Mouse (Mus musculus) midbrain, embryonic 11.5 days (tissue): Measurements from ENCODE around the gene Ankrd52. TPM values are rescaled to one million over a fixed set of nuclear protein-coding genes. Genes with fewer than 3 reads are reported as not detected.

Experiments used
- ATAC-seq: fragments of 200-750 bp; cut with Nextera tagmentation; 2 replicates; pipeline ENCODE4 v1.8.0; 2017; ENCODE audit warnings: moderate TSS enrichment, moderate library complexity; ENCODE audit not compliant: low FRiP score
- DNase-seq: peaks from one replicate; pipeline ENCODE4 v3.0.0; 2015; ENCODE audit warnings: low spot score; ENCODE audit errors: missing footprints
- H3K27ac ChIP-seq: fragments of 300-500 bp; sonication (generic); 2 replicates; pipeline ENCODE4 v1.5.1; 2014; ENCODE audit warnings: low read depth, low read length
- H3K27me3 ChIP-seq: fragments of 300-500 bp; sonication (generic); 2 replicates; pipeline ENCODE4 v1.6.1; 2014; ENCODE audit warnings: mild to moderate bottlenecking, low read length, moderate library complexity, mixed read lengths; ENCODE audit not compliant: control insufficient read depth, insufficient read depth
- H3K36me3 ChIP-seq: fragments of 300-500 bp; sonication (generic); 2 replicates; pipeline ENCODE4 v1.6.1; 2014; ENCODE audit warnings: mild to moderate bottlenecking, low read length, moderate library complexity, mixed read lengths; ENCODE audit not compliant: control insufficient read depth, insufficient read depth
- H3K4me1 ChIP-seq: fragments of 300-500 bp; sonication (generic); 2 replicates; pipeline ENCODE4 v1.6.1; 2014; ENCODE audit warnings: low read length; ENCODE audit not compliant: control insufficient read depth, insufficient read depth
- H3K4me2 ChIP-seq: fragments of 300-500 bp; sonication (generic); 2 replicates; pipeline ENCODE4 v1.6.1; 2014; ENCODE audit warnings: mild to moderate bottlenecking, moderate library complexity
- H3K4me3 ChIP-seq: fragments of 300-500 bp; sonication (generic); 2 replicates; pipeline ENCODE4 v1.5.1; 2014; ENCODE audit warnings: low read depth, low read length
- H3K9ac ChIP-seq: fragments of 300-500 bp; sonication (generic); 2 replicates; pipeline ENCODE4 v1.6.1; 2014; ENCODE audit warnings: low read length
- H3K9me3 ChIP-seq: fragments of 300-500 bp; sonication (generic); 2 replicates; pipeline ENCODE4 v1.6.1; 2016; ENCODE audit warnings: low read length; ENCODE audit not compliant: control insufficient read depth
- WGBS: fragments of 180-500 bp; shearing (Covaris S2); extraction: QIAGEN DNeasy Blood & Tissue Kit; methylation state at CpG from one replicate; pipeline ENCODE4 v1.1.7; 2014; 5-methylcytosine and 5-hydroxymethylcytosine counted together
- polyA plus RNA-seq: library from polyadenylated mRNA; unstranded; fragments of >200 nt; fragmentation: Nextera tagmentation; extraction: Ambion mirVana; gene quantifications from 2 replicates; pipeline ENCODE4 v1.2.1, GENCODE M21; 2014

Ankrd52 gene
- polyA plus RNA-seq, 1 experiment from 2014 or later, result 8.6 TPM

DNA sequence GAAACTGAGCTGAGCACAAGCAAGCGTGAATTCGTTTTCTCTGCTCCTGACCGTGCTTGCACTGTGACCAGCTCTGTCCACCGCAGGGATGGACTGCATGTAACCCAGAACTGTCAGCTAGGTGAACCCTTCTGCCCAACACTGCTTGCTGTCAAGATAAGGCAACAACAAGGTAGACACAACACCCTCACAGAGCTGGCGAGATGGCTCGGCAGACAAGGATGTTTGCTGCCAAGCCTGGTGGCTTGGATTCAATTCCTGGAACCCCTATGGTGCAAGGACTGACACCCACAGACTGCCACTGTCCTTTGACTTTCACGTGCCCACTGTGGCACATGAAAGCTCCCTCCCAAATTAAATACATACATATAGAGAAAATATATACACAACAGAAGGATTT lies 27.0 kb downstream of the Ankrd52 start:
- no peak for DNase-seq
- no peak overlapping the region for H3K27ac ChIP-seq
- no peaks in the 10 kb centered on the region for H3K27me3 ChIP-seq
- no peak overlapping the region for H3K4me3 ChIP-seq
- H3K36me3 ChIP-seq, result peaks cover 2% of the 10 kb centered on the region; the same call in 1 of the 2 replicates
- WGBS, result 90% methylated on average over 7 of the region's 7 CpGs
- H3K4me1 ChIP-seq, result peaks cover 5% of the 10 kb centered on the region; the same call in 1 of the 2 replicates
- no peak overlapping the region for H3K4me2 ChIP-seq
- ATAC-seq, result no peak
- H3K9me3 ChIP-seq, result no peaks in the 10 kb centered on the region
- no peak overlapping the region for H3K9ac ChIP-seq

DNA sequence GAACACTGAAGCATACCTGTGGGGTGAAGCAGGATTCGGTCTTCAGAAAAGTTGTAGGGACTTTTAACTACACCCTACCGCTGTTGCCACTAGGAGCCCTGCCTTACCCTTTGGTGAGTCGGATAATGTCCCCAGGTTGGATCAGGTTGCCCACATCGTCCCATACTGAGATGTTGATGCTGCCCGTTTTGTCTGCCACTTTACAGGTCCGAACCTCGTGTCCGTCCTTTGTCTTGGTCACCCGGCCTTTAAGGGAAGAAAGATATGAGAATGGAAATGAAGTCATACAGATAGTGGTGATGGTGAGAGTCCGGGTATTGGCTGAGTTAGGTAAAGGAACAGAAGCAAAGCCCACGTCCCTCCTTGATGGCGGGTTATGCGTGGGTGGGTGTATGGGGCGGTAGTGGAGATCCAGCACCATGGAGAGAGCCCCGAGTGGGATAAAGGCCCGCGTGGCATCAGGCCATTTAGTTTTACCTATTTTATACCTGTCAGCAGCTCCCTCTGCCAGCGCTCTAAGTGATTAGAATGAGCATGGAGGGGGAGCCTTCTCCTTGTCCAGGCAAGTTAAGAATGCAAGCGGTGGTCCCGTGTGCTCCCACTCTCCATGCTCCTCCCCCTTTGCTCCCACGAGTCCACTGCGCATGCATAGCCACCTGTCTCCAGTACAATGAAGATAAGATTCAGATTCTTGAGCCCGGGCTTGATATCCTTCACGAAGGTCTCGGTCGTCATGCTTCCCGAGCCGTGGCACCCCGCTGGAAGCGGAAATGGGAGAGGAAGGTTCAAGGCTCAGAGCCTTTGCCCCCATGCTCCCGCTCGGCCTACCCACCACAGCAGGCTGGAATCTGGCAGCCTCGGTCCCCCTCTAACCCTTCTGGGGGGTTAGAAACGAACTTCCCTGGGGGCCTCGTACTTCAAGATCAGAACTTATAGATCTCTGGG lies 31.9 kb downstream of the Ankrd52 start:
- Histone ChIP-seq H3K4me2 (peak overlapping the region; percentile 90), H3K36me3 (peaks cover 2% of the 10 kb centered on the region; the same call in 1 of the 2 replicates), H3K4me1 (peaks cover 24% of the 10 kb centered on the region), H3K4me3 (peak overlapping the region; percentile 90), H3K27me3 (no peaks in the 10 kb centered on the region), H3K9me3 (no peaks in the 10 kb centered on the region), H3K27ac (peak overlapping the region; percentile 67), H3K9ac (peak overlapping the region; percentile 94)
- peak; percentile 13 for ATAC-seq
- WGBS, result 21% methylated on average over 35 of the region's 35 CpGs
- peak; percentile 71 for DNase-seq

DNA sequence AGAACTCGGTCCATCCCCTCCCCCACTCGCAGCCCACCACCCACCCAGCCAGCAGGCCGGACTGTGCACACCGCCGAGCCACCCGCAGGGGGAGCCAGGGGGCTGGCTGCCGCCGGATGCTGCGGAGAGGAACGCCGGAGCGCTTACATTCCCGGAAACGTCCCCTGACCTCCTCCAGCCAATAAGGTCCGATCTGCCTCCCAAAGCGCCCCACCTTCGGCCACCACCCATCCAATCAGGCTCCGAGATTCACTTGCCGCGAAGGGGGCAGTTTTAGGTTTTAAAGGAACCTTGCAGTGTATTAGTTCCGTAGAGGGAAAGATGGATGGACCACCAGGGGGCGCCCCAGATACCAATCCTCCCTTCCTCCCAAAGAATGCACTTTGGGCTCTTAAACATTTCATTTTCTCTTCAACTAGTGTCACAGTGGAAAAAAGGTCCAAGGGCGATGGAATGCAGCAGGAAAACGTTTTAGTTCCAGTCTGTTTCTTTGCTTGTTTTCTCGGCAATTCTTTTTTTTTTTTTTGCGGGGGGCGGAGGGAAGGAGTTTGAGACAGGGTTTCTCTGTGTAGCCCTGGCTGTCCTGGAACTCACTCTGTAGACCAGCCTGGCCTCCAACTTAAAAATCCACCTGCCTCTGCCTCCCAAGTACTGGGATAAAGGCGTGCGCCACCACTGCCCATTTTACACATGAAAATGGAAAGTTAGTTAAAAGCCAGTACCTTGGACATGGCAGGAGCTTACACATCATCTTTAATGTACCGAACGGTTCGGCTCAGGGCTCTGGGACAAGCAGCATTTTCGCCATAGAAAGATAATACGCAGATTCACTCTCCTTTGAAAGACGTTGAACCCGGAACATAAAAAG lies 33.0 kb downstream of the Ankrd52 start:
- ATAC-seq, result peak; percentile 90
- H3K36me3 ChIP-seq, result peaks cover 2% of the 10 kb centered on the region; the same call in 1 of the 2 replicates

DNA sequence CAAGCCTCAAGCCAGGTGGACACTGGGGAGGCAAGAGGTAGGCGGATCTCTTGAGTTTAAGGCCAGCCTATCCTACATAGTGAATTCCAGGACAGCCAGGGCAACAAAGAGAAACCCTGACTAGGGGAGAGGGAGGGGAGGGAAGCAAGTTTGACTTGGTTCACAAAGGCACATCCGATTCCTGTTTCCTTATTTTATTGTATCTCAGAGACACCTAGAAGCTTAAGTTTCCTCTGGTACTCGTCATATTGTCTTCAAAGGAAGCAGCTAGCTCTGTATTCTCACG lies 33.6 kb downstream of the Ankrd52 start:
- whole genome bisulfite sequencing, result 30% methylated on average over 4 of the region's 4 CpGs
- ATAC-seq, result no peak
- Histone ChIP-seq H3K4me2 (peak overlapping the region; percentile 90), H3K4me1 (peaks cover 24% of the 10 kb centered on the region), H3K27me3 (no peaks in the 10 kb centered on the region), H3K4me3 (peak overlapping the region; percentile 90), H3K9ac (peak overlapping the region; percentile 88), H3K27ac (peak overlapping the region; percentile 84; the same call in 1 of the 2 replicates), H3K9me3 (no peaks in the 10 kb centered on the region), H3K36me3 (peaks cover 3% of the 10 kb centered on the region; the same call in 1 of the 2 replicates)
- DNase-seq, result no peak

More for the DNA sequence above, 33.0 kb downstream of the Ankrd52 start:
- H3K9me3 ChIP-seq, result no peaks in the 10 kb centered on the region
- peak overlapping the region; percentile 90 for H3K4me3 ChIP-seq
- H3K27me3 ChIP-seq, result no peaks in the 10 kb centered on the region
- 6% methylated on average over 36 of the region's 36 CpGs for WGBS
- peak overlapping the region; percentile 67 for H3K27ac ChIP-seq
- H3K4me2 ChIP-seq, result peak overlapping the region; percentile 90
- H3K4me1 ChIP-seq, result peaks cover 24% of the 10 kb centered on the region
- H3K9ac ChIP-seq, result peak overlapping the region; percentile 94
- DNase-seq, result peak; percentile 99

DNA sequence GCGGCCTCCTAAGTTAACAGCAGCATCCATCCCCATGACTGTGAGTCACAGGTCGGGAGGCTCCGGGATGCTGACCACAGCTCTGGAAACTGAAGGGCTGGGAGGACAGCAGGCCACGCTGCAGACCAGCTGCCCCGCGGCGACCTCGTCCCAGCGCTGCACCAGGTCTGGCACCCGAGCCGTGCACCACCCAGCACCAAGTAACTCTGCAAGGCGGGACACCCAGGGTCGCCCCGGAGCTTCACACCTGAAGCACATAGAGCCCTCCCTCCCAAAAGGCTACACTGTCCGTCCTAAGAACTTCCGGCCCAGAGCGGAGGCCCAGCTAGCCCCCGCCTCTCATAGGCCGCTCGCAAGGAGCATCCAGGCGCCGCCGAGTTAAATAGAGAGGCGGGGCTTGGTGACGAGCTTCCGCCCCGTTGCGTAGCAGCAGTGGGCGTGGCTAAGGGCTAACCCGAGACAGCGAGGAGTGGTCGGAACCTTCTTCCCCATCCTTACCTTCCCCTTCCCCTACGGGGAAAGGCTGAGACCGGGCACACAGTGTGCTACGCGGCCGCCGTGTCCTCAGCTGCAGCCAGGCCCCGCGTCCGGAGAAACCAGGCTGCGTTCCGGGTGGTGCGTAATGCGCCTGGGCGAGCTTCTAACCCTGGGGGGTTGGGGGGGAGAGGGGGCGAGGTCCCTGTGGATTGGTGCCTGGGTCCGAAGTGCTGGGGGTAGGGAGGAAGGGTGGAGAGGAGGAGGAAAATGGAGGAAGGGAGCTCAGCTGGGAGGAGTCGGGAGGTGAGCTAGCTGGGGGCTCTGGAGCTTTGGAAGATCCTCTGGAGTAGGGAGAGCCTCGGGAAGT lies 34.5 kb downstream of the Ankrd52 start, which contains the start of the genes Nabp2 and Rnf41:
TSS of gene Nabp2 (minus strand) at position 282 of the 844 bp plus-strand sequence.
TSS of gene Rnf41 (plus strand) at position 447 of the 844 bp plus-strand sequence.
- peaks cover 2% of the 10 kb centered on the region; the same call in 1 of the 2 replicates for H3K36me3 ChIP-seq
- H3K9ac ChIP-seq, result peak within 1 kb of the TSS; percentile 88
- H3K4me2 ChIP-seq, result peak within 1 kb of the TSS; percentile 90
- under 1% methylated on average over 50 of the region's 50 CpGs for WGBS
- H3K27ac ChIP-seq, result peak within 1 kb of the TSS; percentile 84
- ATAC-seq, result peak; percentile 88
- DNase-seq, result peak; percentile 100
- no peaks in the 10 kb centered on the region for H3K27me3 ChIP-seq
- H3K4me3 ChIP-seq, result peak within 1 kb of the TSS; percentile 90
- peaks cover 24% of the 10 kb centered on the region for H3K4me1 ChIP-seq
- no peaks in the 10 kb centered on the region for H3K9me3 ChIP-seq

DNA sequence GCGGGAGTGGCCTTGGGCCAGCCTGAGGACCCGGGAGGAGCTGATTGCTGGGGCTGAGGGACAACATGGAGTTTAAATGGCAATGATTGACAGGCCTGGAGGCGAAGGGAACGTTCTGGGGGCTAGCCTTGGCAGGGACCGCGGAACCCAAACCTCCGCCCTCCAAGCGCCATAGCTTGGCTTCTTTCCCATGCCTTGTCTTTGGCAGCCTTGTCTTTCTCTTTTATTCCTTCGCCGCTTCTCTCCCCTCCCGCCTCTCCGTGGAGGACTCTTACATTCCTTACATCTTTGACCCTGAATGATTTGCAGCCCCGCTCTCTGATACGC lies 35.1 kb downstream of the Ankrd52 start:
- Histone ChIP-seq H3K9me3 (no peaks in the 10 kb centered on the region), H3K36me3 (peaks cover 2% of the 10 kb centered on the region; the same call in 1 of the 2 replicates), H3K27ac (peak overlapping the region; percentile 84; the same call in 1 of the 2 replicates), H3K4me3 (peak overlapping the region; percentile 90), H3K27me3 (no peaks in the 10 kb centered on the region), H3K9ac (peak overlapping the region; percentile 88), H3K4me1 (peaks cover 24% of the 10 kb centered on the region), H3K4me2 (peak overlapping the region; percentile 90)
- WGBS, result 2% methylated on average over 14 of the region's 14 CpGs
- DNase-seq (no peak), ATAC-seq (no peak)

DNA sequence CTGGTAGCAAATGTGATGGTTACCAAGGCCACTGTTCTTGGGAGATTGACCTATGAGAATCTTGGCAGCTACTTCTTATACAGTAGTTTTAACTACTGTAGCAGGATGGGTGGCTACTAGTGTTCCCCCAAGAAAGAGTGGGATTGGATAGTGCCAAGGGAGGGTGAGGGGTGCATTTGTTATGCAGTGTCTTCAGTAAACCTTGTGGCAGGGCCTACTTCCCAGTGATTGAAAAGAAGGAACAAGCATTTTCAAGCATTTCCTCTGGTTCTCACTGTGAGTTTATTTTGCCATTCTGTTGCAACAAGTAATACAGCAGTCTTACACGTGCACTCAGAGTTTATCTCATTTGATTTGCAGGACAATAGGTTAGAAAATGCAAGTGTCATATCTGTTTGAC lies 35.6 kb downstream of the Ankrd52 start:
- peak overlapping the region; percentile 90 for H3K4me3 ChIP-seq
- no peak overlapping the region for H3K27ac ChIP-seq
- ATAC-seq (no peak), DNase-seq (peak; percentile 81)
- 52% methylated on average over 1 of the region's 1 CpGs for WGBS
- peak overlapping the region; percentile 90 for H3K4me2 ChIP-seq
- H3K9me3 ChIP-seq, result no peaks in the 10 kb centered on the region
- no peaks in the 10 kb centered on the region for H3K27me3 ChIP-seq
- H3K36me3 ChIP-seq, result peaks cover 2% of the 10 kb centered on the region; the same call in 1 of the 2 replicates
- H3K9ac ChIP-seq, result peak overlapping the region; percentile 88
- peaks cover 24% of the 10 kb centered on the region for H3K4me1 ChIP-seq

DNA sequence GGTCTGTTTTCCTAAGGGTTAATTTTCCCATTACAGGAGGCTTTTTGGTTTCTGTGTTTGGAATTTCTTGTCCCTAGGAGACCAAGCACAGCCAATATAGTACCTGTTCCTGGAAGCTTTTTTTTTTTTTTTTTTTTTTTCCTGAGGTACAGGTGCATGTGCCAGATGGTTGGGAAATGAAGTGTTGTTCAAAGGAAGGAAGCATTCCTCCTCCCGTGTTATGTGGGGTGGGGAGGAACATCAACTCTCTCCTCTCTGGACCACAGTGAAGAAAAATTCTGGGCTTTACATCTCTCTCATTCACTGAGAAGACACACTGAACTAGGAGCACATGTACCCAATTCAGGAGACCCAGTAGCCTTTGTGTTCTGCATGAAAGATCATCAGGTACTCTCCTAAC lies 36.2 kb downstream of the Ankrd52 start:
- no peak overlapping the region for H3K27ac ChIP-seq
- 75% methylated on average over 1 of the region's 1 CpGs for WGBS
- H3K4me2 ChIP-seq, result peak overlapping the region; percentile 90; the same call in 1 of the 2 replicates
- no peak for ATAC-seq
- H3K4me1 ChIP-seq, result peaks cover 24% of the 10 kb centered on the region
- no peaks in the 10 kb centered on the region for H3K27me3 ChIP-seq
- H3K9ac ChIP-seq, result no peak overlapping the region
- no peak overlapping the region for H3K4me3 ChIP-seq
- H3K36me3 ChIP-seq, result peaks cover 2% of the 10 kb centered on the region; the same call in 1 of the 2 replicates
- DNase-seq, result no peak
- no peaks in the 10 kb centered on the region for H3K9me3 ChIP-seq
